Mouse (Mus musculus): ENCODE measurements around the gene Ppp2r1b.

GRCm38 (mm10) chr9:50796776-50797175 is 48.3 kb upstream of the Ppp2r1b start:
- no peak for TF ChIP-seq UBTF (IDR thresholded peaks at IDR 0.05; ENCODE audit: low read depth, low read length)
- TF ChIP-seq NELFE (IDR thresholded peaks at IDR 0.05; ENCODE audit: low read depth, low read length), result no peak
- no peak for TF ChIP-seq EP300 (IDR thresholded peaks at IDR 0.05; ENCODE audit: low read length)
- no peak for TF ChIP-seq CTCF (conservative IDR thresholded peaks at IDR 0.05 in 1 of 2, IDR thresholded peaks at IDR 0.05 in 1 of 2; ENCODE audit: low read depth in 2 of 2, low read length in 2 of 2)
- TF ChIP-seq MEF2A (IDR thresholded peaks at IDR 0.05; ENCODE audit: borderline replicate concordance, low read depth, low read length), result no peak
- TF ChIP-seq TCF12 (IDR thresholded peaks at IDR 0.05; ENCODE audit: low read depth, low read length), result no peak
- no peak for TF ChIP-seq E2F4 (IDR thresholded peaks at IDR 0.05; ENCODE audit: insufficient replicate concordance, low read depth, low read length)
- no peak for TF ChIP-seq RCOR1 (conservative IDR thresholded peaks at IDR 0.05; ENCODE audit: low read depth, low read length)
- no peak for TF ChIP-seq ZKSCAN1 (IDR thresholded peaks at IDR 0.05; ENCODE audit: borderline replicate concordance, low read depth, low read length)
